Mouse (Mus musculus) CD4-positive, CD25-positive, alpha-beta regulatory T cell, adult 2 months (primary cell): Measurements from ENCODE around the gene Tbc1d30.
A peak's percentile ranks its signal among the peaks of the same experiment; 100 is the strongest.

ENCODE experiments used
- DNase-seq: peaks from one replicate; pipeline ENCODE4 v3.0.0-alpha.2; 2012; ENCODE audit warnings: low read depth, low spot score

The Tbc1d30 gene

DNA sequence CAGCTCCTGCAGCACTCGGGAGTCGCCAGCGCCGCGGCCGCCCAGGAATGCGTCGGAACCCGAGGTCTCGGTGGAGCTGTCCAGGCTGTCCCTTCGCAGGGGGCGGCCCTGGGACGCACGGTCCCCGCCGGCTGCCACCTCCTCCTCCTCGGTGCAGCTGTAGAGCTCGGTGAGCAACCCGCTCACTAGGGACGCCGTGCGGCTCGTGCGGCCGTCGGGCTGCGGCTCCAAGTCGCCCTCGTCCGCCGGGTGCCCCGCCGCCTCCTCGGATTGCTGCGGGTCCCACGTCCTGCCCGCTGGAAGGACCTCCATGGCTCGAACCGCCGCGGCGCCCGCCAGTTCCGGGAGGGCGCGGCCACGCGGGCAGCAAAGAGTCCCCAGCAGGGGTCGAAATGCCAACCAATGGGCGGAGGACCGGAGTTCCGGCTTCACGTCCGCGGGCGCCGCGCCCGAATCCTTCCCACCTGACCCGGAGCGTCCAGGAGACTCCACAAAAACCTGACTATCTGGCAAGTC, at the start of gene Tbc1d30:
Gene Tbc1d30, minus strand, starts transcription at position 213 of the 516 bp plus-strand sequence.
- peak; percentile 51 for DNase-seq

DNA sequence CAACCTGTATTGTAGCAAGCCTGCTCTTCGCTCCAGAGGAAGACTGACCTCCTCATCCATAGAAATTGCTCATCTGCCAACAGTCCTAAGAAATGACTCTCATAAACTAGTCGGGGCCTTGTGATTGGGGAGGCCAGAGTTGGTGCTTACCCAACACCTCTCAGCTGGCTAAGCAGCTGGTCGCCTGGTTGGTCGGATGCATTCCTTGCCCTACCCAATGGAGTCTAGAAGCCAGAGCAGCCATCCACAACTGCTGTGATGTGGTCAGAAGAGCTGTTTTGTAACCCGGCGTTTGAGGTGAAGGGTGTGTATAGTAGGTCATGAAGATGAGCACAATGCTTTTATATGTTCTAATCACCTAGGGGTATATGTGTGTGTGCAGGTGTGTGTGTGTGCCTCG, 47.5 kb upstream of the Tbc1d30 start:
- DNase-seq, result no peak

DNA sequence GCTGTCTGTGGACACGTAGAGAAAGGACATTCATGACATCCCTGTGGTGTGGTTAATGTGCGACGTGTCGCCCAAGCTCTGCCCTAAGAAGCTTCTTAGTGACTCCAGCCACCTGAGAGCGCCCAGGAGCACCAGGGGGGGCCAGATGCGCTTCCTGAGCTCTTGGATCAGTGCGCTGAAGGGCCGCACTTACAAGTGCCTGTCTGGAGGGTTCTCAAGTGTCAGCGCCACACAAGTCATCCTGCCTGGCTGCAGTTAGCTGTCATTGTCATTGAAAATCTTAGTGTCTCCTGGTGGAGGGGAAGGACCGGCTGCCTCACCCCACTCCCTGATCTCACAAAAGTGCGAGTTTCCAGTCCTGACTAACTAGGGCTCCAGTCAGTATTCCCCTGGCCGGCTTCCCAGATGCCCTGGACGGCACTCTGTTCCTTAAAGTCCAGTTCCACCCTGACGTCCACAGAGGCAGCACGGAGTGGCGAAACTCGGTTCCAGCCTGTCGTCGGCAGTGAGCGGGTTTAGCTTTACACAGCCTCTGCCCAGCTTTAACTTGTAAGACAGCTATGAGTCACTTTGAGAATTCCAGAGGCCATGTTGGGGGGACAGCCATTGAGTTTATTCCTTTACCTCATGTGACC, 44.6 kb upstream of the Tbc1d30 start:
- no peak for DNase-seq

DNA sequence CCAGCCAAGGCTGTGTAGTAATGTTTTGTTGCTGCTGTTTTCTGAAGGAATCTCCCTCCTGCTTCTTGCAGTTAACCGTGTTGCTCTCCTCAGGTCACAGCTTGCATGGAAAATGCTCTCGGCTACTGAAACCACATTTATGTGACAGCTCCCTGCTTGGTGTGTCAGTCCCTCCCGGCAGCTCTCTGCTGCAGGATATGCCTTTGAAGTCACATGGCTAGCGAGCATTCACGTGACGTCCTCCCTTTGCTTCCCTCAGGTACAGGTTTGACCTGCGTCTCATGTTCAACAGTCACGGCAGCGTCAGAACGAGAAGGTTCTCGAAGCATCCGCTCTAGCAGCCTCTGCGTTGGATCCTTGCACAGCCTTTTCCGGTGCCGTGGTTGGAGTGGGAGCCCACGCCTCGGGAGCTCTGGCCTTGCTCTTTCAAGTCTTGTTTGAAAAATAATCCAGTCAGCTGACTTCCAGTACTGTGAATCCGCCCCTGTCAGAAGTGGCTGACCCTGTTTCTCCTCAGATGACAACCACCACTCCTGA, 43.8 kb upstream of the Tbc1d30 start:
- no peak for DNase-seq

DNA sequence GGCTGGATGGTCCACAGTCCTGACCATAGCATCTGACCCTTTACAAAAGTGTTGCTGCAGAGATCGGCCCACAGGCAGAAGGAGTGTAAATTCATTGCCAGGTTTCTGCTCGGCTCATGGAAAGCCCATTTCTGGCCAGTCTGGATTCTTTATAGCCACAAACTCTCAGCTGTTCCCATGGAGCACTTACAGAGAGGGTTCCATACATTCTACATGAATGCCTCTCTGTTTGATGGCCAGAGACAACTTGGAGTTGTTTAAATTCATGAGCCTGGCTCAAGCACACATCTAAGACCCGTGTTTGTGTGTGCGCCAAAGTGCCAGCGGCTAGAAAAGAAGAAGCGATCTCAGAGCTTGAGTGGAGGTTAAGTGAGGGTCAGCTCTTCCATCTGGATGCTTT, 43.2 kb upstream of the Tbc1d30 start:
- no peak for DNase-seq

DNA sequence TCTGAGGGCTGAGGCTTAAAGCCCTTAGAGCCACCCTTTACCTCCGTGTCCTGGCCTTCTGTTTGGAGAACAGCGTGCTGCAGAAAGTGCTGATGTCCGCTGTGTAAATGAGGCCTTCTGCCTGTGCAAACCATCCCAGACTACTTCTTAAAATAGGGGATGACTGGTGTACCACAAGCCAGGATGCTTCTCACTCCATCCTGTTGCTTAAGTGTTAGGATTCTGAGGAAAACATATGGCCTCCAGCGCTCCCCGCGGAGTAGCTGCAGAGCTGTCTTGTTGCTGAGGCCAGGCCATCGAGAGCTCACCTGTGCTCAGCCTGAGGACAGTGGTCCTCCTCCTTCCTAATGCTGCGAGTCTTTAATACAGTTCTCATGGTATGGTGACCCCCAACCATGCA, 40.8 kb upstream of the Tbc1d30 start:
- no peak for DNase-seq

DNA sequence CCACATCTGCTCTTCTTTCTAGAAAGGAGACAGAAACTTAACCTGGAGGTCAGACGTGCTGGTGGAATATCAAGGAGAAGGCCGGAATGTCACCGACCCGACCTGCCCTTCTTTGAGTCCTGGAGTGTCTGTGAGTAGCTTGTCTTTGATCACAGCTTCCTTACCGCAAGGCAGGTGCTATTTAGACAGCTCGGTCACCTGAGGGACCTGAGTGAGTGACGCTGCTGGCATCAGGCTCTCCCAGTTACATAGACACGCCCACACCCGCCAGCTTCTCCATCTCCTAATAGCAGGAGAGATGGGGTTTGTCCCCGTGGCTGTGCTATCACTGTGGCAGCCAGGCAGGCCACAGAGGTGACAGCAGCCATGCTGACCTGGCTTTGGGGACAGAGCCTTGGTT, 39.5 kb upstream of the Tbc1d30 start:
- no peak for DNase-seq

DNA sequence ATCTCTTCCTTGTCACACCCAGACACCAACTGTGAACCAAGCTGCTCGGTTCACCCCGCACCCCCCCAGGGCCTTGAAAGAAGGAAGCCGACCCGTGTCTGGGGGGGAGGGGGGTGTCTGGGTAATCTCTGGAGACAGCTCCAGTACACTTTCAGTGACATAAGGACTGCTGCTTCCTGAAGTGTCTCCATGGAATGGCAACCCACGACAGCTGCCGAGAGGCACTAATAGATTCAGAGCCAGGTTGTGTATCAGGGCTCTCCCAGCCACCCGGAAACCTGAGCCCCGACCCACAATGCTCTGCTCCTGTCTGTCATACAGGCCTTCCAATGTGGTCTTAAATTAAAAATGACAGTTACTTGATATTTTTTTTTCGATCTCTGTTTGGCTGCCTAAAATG, 35.3 kb upstream of the Tbc1d30 start:
- DNase-seq, result no peak

DNA sequence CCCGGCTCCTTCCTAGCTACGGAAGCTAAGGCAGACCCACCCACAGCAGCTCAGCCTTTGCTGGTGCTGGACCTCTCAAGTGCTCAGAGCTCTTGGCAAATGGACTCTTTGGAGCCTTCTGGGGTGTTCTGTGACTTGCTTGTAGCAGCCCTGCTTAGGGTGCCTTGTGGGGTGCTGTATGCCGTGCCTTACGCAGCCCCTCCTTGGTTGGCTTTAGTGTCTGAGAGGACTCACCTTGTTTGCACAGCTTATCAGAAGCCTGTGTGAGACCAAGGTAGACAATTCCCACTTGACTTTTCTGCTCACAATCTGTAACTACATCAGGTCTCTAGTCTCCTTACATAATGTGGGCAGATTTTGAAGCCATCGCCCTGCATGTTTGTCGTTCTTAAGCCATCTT, 34.6 kb upstream of the Tbc1d30 start:
- no peak for DNase-seq

DNA sequence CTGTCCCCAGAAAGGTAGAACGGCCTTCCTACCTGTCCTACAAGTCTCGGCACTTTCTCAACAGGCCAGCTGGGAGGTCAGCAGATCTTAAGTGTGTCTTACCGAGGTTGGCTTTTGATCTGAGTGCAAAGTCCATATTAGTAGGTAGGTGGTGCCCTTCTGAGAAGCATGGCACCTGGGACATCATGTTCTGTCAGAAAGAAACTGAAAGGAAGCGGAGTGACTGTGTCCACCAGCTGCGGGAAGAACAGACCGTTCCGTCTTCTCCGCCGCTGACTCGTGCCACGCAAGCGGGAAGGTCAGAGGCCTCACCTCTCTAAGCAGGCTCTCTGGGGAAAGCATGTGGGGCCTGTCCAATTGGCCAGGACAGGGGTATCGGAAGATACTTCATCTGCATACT, 33.6 kb upstream of the Tbc1d30 start:
- DNase-seq, result no peak

DNA sequence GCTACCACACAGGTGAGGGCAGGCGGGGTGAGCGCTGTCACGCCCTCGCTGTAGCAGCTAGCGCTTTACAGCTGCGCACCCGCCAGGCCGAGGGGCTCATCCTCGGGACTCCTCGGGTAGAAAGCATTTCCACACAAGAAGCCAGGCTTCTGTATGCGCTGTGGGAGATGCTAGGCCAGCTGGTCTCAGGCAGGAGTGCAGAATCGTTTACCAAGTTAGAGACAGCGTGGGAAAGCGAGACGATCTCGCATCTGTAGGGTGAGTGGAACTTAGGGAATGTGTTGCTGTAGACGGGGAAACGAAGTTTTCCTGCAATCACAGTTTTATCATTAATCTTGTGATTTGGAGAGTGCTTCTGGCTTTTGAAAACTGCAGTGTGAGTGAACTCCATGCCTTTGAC, 30.2 kb upstream of the Tbc1d30 start:
- DNase-seq, result no peak

DNA sequence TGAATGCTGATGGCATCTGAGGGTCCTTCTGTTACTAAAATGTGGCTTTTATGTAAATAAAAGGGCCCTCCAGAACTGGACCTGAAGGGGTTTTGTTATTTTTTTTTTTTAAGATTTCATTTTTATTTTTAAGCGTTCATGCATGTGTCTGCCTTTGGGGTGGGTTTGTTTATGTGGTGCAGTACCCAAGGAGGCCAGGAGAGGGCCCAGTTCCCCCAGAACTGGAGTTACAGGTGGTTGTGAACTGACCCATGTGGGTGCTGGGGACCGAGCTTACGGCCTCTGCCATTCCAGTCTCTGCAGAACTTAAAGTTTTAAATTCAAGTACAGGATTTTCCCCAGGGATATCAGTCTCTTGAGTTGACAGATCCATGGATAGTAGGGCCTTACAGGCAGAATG, 28.3 kb upstream of the Tbc1d30 start:
- no peak for DNase-seq

DNA sequence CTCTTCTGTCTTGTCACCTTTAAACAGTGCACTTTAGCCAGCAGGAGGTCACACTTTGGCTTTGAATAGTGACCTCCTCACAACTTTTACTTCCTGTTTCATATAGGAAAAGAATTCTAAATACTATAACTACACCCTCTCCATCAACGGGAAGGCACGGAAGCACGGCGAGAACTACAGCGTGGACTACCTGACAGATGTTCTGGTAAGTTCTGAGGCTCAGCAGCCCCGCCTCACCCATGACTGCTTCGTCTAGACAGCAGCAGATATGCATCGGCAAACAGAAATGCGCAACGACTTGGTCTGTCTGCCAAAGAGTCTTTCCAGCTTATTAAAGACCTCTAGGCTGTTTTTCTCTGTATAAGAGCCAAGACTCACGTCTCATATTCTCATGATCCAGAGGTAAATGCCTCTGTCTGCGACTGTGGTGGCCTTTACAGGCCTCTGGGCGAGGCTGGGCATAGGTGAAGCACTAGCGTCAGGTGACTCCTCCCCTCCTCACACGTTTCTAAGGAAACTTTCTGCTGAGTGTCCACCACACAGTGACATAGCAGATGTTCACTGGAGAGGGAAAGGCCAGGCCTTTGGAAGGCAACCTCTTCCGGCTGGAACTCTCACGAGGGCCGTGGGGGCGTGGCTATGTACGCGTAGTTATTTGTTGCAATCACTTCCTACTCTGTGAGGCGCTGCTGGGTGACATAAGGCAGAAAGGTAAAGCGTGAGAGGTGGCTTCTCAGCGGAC, 25.6 kb upstream of the Tbc1d30 start:
- no peak for DNase-seq

DNA sequence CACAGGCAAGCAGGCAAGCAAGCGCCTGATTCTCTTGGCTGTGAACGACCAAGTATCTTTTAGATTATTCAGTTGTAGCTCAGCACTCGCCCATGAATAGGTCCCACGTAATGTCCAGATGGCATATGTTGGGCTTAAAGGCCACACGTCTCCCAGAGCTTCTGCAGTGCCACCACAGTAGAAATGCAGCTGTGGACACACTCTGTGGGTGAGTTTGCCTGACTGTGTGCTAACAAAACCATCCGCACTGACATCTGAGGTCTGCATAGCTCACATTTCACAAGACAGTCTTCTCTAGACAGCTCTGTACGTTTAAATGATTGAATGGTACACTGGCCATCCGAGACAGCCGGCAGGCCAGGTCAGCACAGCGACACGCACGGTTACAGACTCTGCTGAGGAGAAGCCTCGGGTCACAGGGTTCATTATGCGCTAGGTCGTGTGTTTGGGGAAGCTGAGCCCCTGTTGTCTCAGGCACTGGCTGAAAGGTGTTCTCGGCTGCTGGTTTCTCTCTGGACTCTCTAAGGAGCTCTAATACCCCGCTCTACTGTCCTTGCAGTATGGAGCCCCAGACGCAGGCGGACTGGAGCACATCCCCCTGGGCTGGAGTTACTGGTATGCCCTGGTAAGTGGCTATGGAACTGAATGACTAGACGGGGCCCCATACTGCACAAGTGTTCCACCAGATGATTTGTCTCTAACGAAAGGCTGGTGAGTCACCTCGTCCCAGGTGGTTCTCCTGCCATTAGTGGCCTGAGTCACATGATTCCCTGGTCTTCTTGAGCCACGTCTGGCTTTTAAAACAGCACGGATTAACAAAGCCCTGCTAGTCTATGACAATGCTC, 24.8 kb upstream of the Tbc1d30 start:
- DNase-seq, result no peak

DNA sequence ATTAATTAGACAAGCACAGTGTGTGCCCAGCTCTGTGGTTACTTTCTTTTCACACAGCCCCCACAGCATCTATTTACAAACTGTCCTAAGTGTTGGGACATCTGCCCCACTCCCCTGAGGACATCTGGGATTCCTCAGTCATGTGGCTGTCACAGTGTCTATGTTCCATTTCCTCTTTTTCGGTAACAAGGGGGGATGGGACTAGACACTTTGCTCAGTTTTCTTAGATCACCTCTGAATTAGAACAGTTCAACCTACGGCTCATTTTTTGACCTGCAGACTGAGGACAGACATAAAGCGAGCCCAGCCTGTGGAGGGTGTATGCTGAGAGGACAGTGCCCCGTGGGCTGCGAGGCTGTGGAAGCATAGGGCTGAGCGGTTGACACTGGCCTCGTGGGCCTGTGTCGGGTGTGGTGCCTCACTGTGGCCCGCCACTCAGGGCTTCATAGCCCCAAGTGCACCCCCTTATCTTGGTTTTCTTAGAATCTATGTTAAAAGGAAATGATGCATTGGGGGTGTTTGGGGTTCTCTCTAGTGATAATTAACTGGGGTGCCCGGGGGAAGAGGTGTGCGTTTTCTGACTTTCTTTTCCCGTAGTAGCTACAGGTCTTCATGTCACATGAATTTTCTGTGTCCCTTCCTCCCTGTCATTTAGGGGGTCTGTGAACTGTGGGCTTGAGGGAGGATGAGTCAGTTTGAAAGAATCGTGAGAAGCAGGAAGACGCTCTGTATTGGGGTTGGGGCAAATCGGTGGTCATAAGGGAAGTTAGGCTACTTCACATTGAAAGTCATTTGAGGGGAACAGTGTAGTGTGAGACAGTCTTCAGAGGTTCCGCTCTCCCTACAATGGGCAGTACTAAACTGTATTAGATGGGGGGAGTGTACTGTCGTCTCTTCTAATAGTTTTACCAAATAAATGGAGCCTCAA, 23.9 kb upstream of the Tbc1d30 start:
- no peak for DNase-seq

DNA sequence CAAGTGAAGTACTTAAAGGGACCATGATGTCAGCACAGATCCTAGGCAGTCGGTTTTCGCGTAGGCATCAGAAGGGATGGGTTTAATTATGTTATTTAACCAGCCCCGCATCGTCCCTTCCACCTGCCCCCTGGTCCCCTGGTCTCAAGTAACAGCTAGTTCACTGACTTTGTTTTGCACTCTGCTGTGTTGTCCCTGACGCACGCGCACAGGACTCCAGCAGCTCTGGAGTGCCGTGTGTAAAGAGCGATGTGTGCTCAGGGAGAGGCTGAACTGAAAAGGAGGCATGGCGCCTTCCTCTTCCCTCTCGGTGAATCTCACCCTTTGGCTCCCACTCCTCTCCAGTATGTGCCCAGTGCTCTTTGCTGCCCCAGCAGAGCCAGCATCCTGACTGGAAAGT, 22.9 kb upstream of the Tbc1d30 start:
- DNase-seq, result no peak

DNA sequence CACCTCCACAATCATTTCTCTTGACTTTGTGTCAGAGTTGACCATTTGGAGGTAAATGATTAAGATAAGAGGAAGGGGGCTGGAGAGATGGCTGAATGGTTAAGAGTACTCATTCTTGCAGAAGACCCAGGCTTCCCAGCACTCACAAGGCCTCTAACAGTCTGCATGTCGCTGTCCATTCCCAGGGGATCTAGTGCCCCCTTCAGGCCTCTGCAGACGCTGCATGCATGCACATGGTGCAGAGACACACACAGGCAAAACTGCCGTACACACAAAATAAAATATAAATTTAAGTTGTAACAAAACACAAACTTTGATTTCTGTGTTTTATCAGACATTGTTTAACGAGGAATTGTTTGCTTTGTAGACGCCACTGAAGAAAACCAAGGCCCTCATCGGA, 19.7 kb upstream of the Tbc1d30 start:
- peak; percentile 25 for DNase-seq

DNA sequence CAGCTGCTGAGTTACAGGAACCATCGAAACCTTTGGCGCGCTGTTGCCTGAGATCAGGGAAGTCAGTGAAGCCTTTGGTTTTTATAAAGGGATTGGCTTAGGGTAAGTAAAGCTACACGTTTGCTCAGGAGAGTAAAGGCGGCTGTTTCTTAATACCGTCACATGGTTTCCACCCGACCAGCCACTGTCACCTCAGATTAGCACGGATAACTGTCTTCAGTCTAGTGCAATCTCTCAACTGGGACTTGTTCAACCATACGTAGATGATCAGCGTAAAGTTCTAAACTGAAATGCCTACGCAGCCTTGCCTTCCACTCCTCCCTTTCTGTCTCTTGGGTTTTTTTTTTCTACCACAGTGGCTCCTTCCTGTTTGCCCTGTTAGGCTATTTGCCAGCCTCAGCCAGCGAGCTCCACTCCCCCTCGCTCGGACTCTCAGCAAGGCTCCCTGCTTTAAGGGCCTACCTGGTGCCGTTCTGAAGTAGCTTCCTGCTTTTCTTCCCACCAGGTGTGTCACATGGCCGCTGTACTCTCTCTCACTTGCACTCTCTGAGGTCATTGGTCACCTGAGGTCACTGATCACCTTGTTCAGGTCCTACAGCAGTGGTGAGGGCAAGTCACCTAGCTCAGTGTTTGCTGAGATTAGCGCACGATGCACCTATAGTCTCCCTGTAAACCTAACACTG, 17.8 kb upstream of the Tbc1d30 start:
- no peak for DNase-seq

DNA sequence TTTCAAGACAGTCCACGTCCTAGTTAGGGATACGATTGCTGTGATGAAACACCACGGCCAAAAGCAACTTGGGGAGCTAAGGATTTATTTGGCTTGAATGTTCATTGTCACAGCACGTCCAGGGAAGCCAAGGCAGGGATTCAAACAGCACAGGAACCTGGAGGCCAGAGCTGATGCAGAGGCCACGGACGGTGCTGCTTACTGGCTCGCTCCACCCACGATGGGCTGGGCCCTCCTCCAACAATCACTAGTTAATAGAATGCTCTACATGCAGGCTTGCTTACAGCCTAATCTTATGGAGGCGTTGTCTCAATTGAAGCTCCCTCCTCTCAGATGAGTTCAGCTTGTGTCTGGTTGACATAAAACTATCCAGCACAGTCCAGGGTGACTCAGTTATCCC, 16.7 kb upstream of the Tbc1d30 start:
- no peak for DNase-seq

DNA sequence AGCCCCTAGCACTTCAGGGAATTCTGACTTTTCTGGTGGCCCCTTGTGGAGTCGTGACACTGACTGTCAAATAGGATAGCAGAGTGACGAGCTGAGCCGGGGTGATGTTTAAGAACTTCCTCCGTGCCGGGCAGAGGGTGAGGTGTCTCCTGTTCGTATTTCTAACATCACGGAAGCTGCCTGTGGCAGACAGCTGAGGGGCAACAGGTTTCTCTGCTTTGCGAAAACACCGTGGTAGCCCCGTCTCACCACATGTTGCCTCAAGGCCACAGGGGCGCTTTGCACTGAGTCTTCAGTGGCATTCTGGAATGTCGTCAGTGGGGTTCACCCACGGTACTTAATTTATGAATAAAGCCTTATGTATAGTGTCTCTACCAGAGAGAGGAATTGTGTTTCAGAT, 16.2 kb upstream of the Tbc1d30 start:
- DNase-seq, result no peak
